Mouse (Mus musculus) liver, postnatal 0 days (tissue): ENCODE results near the gene Tmem259.

ENCODE experiments used
- CTCF ChIP-seq: sonication (generic); IDR thresholded peaks from 2 replicates; pipeline ENCODE4 v1.5.1; 2016; ENCODE audit warnings: antibody characterized with exemption, low read depth
- EP300 ChIP-seq: IDR thresholded peaks from 2 replicates; pipeline ENCODE4 v1.6.1; 2016; ENCODE audit warnings: antibody characterized with exemption, low read depth, mild to moderate bottlenecking

GRCm38 (mm10) chr10:80018739-80019297 is 34.7 kb upstream of the Tmem259 start:
- no peak for TF ChIP-seq CTCF
- no peak for TF ChIP-seq EP300
